Mouse (Mus musculus) embryonic stem cell, embryonic (primary cell): ENCODE data around the gene Mrpl33.

Experiments used
- CTCF ChIA-PET, 4 experiments: fragments of 300-600 bp in 2 of 4; fragments of 350-600 bp in 2 of 4; sonication (Branson Sonifier 250); formaldehyde crosslinking; loops; one replicate each; lab custom pipeline; 2022; ENCODE audit warnings: inconsistent platforms in 2 of 4; lab: Charles Lee
- POLR2A ChIA-PET, 4 experiments: fragments of 300-600 bp in 2 of 4; fragments of 350-600 bp in 2 of 4; sonication (Branson Sonifier 250); formaldehyde crosslinking; loops; one replicate each; lab custom pipeline; 2022; ENCODE audit warnings: antibody characterized with exemption in 4 of 4, inconsistent platforms in 1 of 4; lab: Charles Lee

Mrpl33 gene

GRCm38 (mm10) chr5:31596481-31597429, at the start of gene Mrpl33:
Gene Mrpl33 (plus strand): TSS chr5:31596935.
- CTCF ChIA-PET, result interaction anchor here (0.6 to 5.1 kb wide), 22 partner anchors 8 to 975 kb away, joined by 3 to 59 read pairs (median 4); no protein-coding TSS in a partner anchor
- POLR2A ChIA-PET, result interaction anchor here in 3 of 4 experiments (0.5 to 8.1 kb wide), 66 partner anchors 9 to 780 kb away, joined by 3 to 81 read pairs (median 4); partner anchors contain the start of genes Babam2 (in 1 of the 3), Fosl2 (in 1 of the 3), Gpn1 (in 1 of the 3) and Rbks (in 1 of the 3)

GRCm38 (mm10) chr5:31559401-31559800, 37.3 kb upstream of the Mrpl33 start:
- ChIA-PET POLR2A (interaction anchor here in 3 of 4 experiments (0.5 to 1.3 kb wide), 4 partner anchors 25 to 43 kb away, joined by 3 read pairs; partner anchors contain the start of gene Mrpl33 (in 1 of the 3)), CTCF (no interaction called here)

GRCm38 (mm10) chr5:31560352-31560751, 36.4 kb upstream of the Mrpl33 start:
- CTCF ChIA-PET, result interaction anchor here in 1 of 4 experiments (0.5 kb wide), 1 partner anchor 11 kb away, joined by 12 read pairs; no protein-coding TSS in a partner anchor
- POLR2A ChIA-PET, result interaction anchor here in 1 of 4 experiments (0.8 kb wide), 1 partner anchor 36 kb away, joined by 3 read pairs; the partner anchor contains the start of gene Mrpl33

GRCm38 (mm10) chr5:31562036-31562666, 34.6 kb upstream of the Mrpl33 start:
- ChIA-PET POLR2A (interaction anchor here in 1 of 4 experiments (0.6 to 0.8 kb wide), 2 partner anchors 35 to 59 kb away, joined by 3 to 4 read pairs; partner anchors contain the start of gene Mrpl33), CTCF (interaction anchor here in 3 of 4 experiments (0.6 to 2.0 kb wide), 5 partner anchors 10 to 636 kb away, joined by 3 to 7 read pairs (median 6); no protein-coding TSS in a partner anchor)

- POLR2A ChIA-PET, result interaction anchor here (0.5 to 1.3 kb wide), 5 partner anchors 16 to 135 kb away, joined by 3 to 4 read pairs (median 3); no protein-coding TSS in a partner anchor
These were observed 33.2 kb upstream of the Mrpl33 start for GRCm38 (mm10) chr5:31563496-31563895.

GRCm38 (mm10) chr5:31563905-31564304, 32.8 kb upstream of the Mrpl33 start:
- POLR2A ChIA-PET, result interaction anchor here (0.5 to 1.3 kb wide), 4 partner anchors 15 to 135 kb away, joined by 3 to 4 read pairs (median 3); no protein-coding TSS in a partner anchor
- CTCF ChIA-PET, result interaction anchor here (0.5 to 2.0 kb wide), 20 partner anchors 9 to 815 kb away, joined by 3 to 10 read pairs (median 4); partner anchors contain the start of gene Mrpl33 (in 2 of the 4)

More at GRCm38 (mm10) chr5:31563496-31563895, 33.2 kb upstream of the Mrpl33 start:
- CTCF ChIA-PET, result interaction anchor here (0.5 to 2.0 kb wide), 22 partner anchors 9 to 815 kb away, joined by 3 to 10 read pairs (median 4); partner anchors contain the start of gene Mrpl33 (in 2 of the 4)

- CTCF ChIA-PET, result interaction anchor here in 1 of 4 experiments (0.8 to 1.1 kb wide), 2 partner anchors 633 to 738 kb away, joined by 3 read pairs; no protein-coding TSS in a partner anchor
- POLR2A ChIA-PET, result interaction anchor here in 2 of 4 experiments (0.5 to 1.3 kb wide), 4 partner anchors 14 to 982 kb away, joined by 3 to 5 read pairs (median 4); partner anchors contain the start of gene Mrpl33 (in 1 of the 2)
These were observed 31.8 kb upstream of the Mrpl33 start for GRCm38 (mm10) chr5:31564976-31565375.

GRCm38 (mm10) chr5:31566026-31566425, 30.7 kb upstream of the Mrpl33 start:
- CTCF ChIA-PET, result interaction anchor here in 1 of 4 experiments (0.6 kb wide), 1 partner anchor 283 kb away, joined by 11 read pairs; no protein-coding TSS in a partner anchor
- POLR2A ChIA-PET, result no interaction called here

- CTCF ChIA-PET, result interaction anchor here in 1 of 4 experiments (0.7 kb wide), 1 partner anchor 17 kb away, joined by 4 read pairs; no protein-coding TSS in a partner anchor
- POLR2A ChIA-PET, result interaction anchor here in 1 of 4 experiments (0.7 kb wide), 1 partner anchor 78 kb away, joined by 3 read pairs; no protein-coding TSS in a partner anchor
These were observed 30.3 kb upstream of the Mrpl33 start for GRCm38 (mm10) chr5:31566457-31566856.

- CTCF ChIA-PET, result no interaction called here
- POLR2A ChIA-PET, result interaction anchor here in 1 of 4 experiments (1.3 to 1.6 kb wide), 2 partner anchors 12 to 29 kb away, joined by 3 to 6 read pairs; partner anchors contain the start of gene Mrpl33
These were observed 28.6 kb upstream of the Mrpl33 start for GRCm38 (mm10) chr5:31567951-31568657.

GRCm38 (mm10) chr5:31571023-31571608, 25.6 kb upstream of the Mrpl33 start:
- ChIA-PET CTCF (interaction anchor here in 1 of 4 experiments (0.6 kb wide), 1 partner anchor 11 kb away, joined by 12 read pairs; no protein-coding TSS in a partner anchor), POLR2A (interaction anchor here in 2 of 4 experiments (0.6 to 1.5 kb wide), 2 partner anchors 11 to 52 kb away, joined by 3 to 4 read pairs; no protein-coding TSS in a partner anchor)

- POLR2A ChIA-PET, result interaction anchor here in 2 of 4 experiments (0.7 to 0.8 kb wide), 2 partner anchors 46 to 466 kb away, joined by 3 read pairs; partner anchors contain the start of gene Slc30a3 (in 1 of the 2)
- CTCF ChIA-PET, result interaction anchor here in 1 of 4 experiments (1.9 kb wide), 1 partner anchor 11 kb away, joined by 7 read pairs; no protein-coding TSS in a partner anchor
These were observed 23.0 kb upstream of the Mrpl33 start for GRCm38 (mm10) chr5:31573722-31574121.

GRCm38 (mm10) chr5:31576539-31576975, 20.2 kb upstream of the Mrpl33 start:
- POLR2A ChIA-PET, result interaction anchor here in 2 of 4 experiments (0.6 to 1.9 kb wide), 3 partner anchors 19 to 20 kb away, joined by 3 to 4 read pairs (median 4); partner anchors contain the start of gene Mrpl33 (in 2 of the 2)
- CTCF ChIA-PET, result interaction anchor here in 2 of 4 experiments (0.7 to 1.0 kb wide), 3 partner anchors 13 to 641 kb away, joined by 3 to 5 read pairs (median 4); no protein-coding TSS in a partner anchor

- CTCF ChIA-PET, result interaction anchor here in 1 of 4 experiments (0.9 kb wide), 1 partner anchor 18 kb away, joined by 3 read pairs; no protein-coding TSS in a partner anchor
- POLR2A ChIA-PET, result interaction anchor here in 2 of 4 experiments (1.1 to 9.9 kb wide), 3 partner anchors 11 to 18 kb away, joined by 4 to 81 read pairs (median 4); partner anchors contain the start of gene Mrpl33 (in 2 of the 2)
These were observed 15.5 kb upstream of the Mrpl33 start for GRCm38 (mm10) chr5:31581263-31581662.

GRCm38 (mm10) chr5:31581932-31582331, 14.8 kb upstream of the Mrpl33 start:
- POLR2A ChIA-PET, result interaction anchor here in 2 of 4 experiments (1.1 to 9.9 kb wide), 3 partner anchors 11 to 17 kb away, joined by 4 to 81 read pairs (median 4); partner anchors contain the start of gene Mrpl33 (in 2 of the 2)
- CTCF ChIA-PET, result interaction anchor here in 3 of 4 experiments (0.9 to 1.4 kb wide), 4 partner anchors 17 to 557 kb away, joined by 3 to 5 read pairs (median 3); no protein-coding TSS in a partner anchor
